Mouse (Mus musculus) intestine, embryonic 16.5 days (tissue): ENCODE results near the gene Saxo1. TPM values are rescaled to one million over a fixed set of nuclear protein-coding genes. Genes with fewer than 3 reads are reported as not detected.

ENCODE experiments used
- ATAC-seq: fragments of 200-750 bp; cut with Nextera tagmentation; 2 replicates; pipeline ENCODE4 v1.8.0; 2017; ENCODE audit warnings: moderate TSS enrichment, moderate library complexity
- H3K27ac ChIP-seq: fragments of 300-500 bp; sonication (generic); 2 replicates; pipeline ENCODE4 v1.5.1; 2014; ENCODE audit warnings: mild to moderate bottlenecking, low read length
- H3K27me3 ChIP-seq: fragments of 300-500 bp; sonication (generic); replicated peaks from 2 replicates; pipeline ENCODE4 v1.6.1; 2014; ENCODE audit warnings: low read length, control low read depth, mixed read lengths; ENCODE audit not compliant: control insufficient read depth, insufficient read depth
- H3K36me3 ChIP-seq: fragments of 300-500 bp; sonication (generic); 2 replicates; pipeline ENCODE4 v1.6.1; 2014; ENCODE audit warnings: low read length, control low read depth; ENCODE audit not compliant: control insufficient read depth, insufficient read depth
- H3K4me1 ChIP-seq: fragments of 300-500 bp; sonication (generic); 2 replicates; pipeline ENCODE4 v1.6.1; 2014; ENCODE audit warnings: low read length, control low read depth, mixed read lengths; ENCODE audit not compliant: control insufficient read depth, insufficient read depth
- H3K4me2 ChIP-seq: fragments of 300-500 bp; sonication (generic); 2 replicates; pipeline ENCODE4 v1.6.1; 2014; ENCODE audit warnings: low read depth, low read length, control low read depth
- H3K4me3 ChIP-seq: fragments of 300-500 bp; sonication (generic); 2 replicates; pipeline ENCODE4 v1.5.1; 2014; ENCODE audit warnings: mild to moderate bottlenecking, low read length
- H3K9ac ChIP-seq: fragments of 300-500 bp; sonication (generic); 2 replicates; pipeline ENCODE4 v1.6.1; 2014; ENCODE audit warnings: low read depth, low read length
- H3K9me3 ChIP-seq: fragments of 300-500 bp; sonication (generic); 2 replicates; pipeline ENCODE4 v1.6.1; 2016; ENCODE audit warnings: low read length, control low read depth; ENCODE audit not compliant: control insufficient read depth
- WGBS: fragments of 180-500 bp; shearing (Covaris S2); extraction: QIAGEN DNeasy Blood & Tissue Kit; methylation state at CpG from one replicate; pipeline ENCODE4 v1.1.7; 2014; 5-methylcytosine and 5-hydroxymethylcytosine counted together
- polyA plus RNA-seq: library from polyadenylated mRNA; unstranded; fragments of >200 nt; fragmentation: Nextera tagmentation; extraction: Ambion mirVana; gene quantifications from 2 replicates; pipeline ENCODE4 v1.2.1, GENCODE M21; 2015

Gene Saxo1
- polyA plus RNA-seq, 1 experiment from 2014 or later, result not detected

DNA sequence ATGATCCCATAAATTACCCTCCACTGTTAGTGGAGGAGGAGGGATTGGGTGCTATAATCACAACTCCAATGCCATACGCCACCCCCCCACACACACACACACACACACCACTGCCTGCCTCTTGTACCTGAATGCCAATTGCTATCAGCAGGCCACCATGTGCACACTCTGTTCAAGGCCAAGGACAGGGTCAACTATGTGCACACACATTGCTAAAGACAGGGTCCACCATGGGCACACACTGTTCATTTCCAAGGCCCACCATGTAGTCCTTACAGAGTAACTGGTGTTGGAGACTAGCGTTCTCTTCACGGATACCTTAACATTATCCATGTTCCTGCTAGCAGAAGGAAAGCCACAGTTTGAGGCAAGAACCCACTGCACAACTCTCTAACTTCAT, 2.9 kb upstream of the Saxo1 start:
- no peaks in the 10 kb centered on the region for H3K9me3 ChIP-seq
- no peak overlapping the region for H3K9ac ChIP-seq
- ATAC-seq, result no peak
- no peaks in the 10 kb centered on the region for H3K36me3 ChIP-seq
- no peak overlapping the region for H3K27ac ChIP-seq
- no peaks in the 10 kb centered on the region for H3K27me3 ChIP-seq
- H3K4me3 ChIP-seq, result no peak overlapping the region
- H3K4me2 ChIP-seq, result no peak overlapping the region
- WGBS, result 96% methylated on average over 3 of the region's 3 CpGs
- no peaks in the 10 kb centered on the region for H3K4me1 ChIP-seq

DNA sequence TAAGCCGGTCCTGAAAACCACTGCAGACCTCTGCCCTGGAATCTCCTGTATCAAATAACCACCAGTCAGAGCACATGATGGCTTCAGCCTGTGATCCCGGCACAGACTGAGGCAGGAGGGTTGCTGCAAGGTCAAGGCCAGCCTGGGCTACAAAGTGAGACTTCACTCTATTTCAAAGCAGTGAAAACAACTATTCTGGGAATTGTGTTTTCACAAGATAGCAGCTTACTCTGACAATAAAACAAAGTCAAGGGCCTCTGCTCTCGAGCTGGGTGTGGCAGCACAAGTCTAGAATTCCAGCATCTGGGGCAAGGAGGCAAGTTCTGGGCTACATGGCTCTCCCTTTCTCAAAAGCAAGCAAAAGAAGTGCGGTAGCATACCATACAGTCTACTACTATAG, 878 bp upstream of the Saxo1 start:
- Histone ChIP-seq H3K4me3 (no peak overlapping the region), H3K4me1 (no peaks in the 10 kb centered on the region), H3K9me3 (no peaks in the 10 kb centered on the region), H3K36me3 (no peaks in the 10 kb centered on the region), H3K27ac (no peak overlapping the region), H3K9ac (no peak overlapping the region), H3K4me2 (no peak overlapping the region), H3K27me3 (no peaks in the 10 kb centered on the region)
- ATAC-seq, result no peak
- 68% methylated on average over 4 of the region's 4 CpGs for WGBS

DNA sequence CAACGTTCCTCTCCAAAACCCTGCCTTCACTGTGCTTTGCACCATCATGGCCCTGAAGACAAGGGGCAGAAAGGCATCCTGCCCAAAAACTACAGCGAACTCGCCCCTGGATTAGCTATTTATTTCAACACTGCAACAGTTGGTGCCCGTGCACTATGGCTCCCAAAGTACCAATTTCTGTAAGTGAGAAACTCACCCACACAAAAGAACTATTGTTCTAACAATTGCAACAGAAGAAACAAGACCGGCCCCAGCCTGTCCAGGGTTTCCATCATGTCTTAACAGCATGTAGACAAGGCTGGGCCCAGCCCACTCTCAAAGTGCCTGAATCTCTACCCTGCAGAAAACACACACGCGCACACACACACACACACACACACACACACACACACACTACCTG, 757 bp downstream of the Saxo1 start:
- no peak overlapping the region for H3K4me3 ChIP-seq
- H3K27me3 ChIP-seq, result no peaks in the 10 kb centered on the region
- H3K36me3 ChIP-seq, result no peaks in the 10 kb centered on the region
- H3K9me3 ChIP-seq, result no peaks in the 10 kb centered on the region
- ATAC-seq, result no peak
- no peak overlapping the region for H3K4me2 ChIP-seq
- WGBS, result 76% methylated on average over 7 of the region's 7 CpGs
- no peak overlapping the region for H3K27ac ChIP-seq
- H3K9ac ChIP-seq, result no peak overlapping the region
- H3K4me1 ChIP-seq, result no peaks in the 10 kb centered on the region

DNA sequence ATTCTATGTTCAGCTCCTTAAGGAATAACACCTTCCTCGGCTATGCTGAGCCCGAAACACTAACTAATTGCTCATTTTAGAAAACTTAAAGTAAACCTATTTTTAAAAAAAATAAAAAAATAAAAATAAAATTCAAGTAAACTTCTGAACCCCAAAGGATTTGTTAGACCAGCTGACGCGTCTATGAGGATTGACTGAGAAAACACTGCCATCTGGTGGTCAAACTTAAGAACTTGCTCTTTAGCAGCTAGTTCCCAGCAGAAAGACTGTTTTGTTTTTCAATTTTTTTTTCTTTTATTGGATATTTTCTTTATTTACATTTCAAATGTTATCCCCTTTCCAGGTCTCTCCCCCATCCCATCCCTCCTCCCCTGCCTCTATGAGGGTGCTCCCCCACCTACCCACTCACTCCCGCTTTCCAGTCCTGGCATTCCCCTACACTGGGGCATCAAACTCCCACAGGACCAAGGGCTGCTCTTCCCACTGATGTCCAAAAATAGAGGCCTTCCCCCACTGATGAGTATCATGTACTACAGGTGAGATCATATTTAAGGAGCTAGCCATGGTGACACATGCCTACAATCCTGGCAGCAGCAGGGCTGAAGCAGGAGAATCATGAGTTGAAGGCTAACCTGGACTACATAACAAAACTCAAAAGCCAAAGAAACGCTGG, 3.0 kb downstream of the Saxo1 start:
- ATAC-seq, result 0 out of 2 replicates have a peak, but pooled peaks have one; percentile 31
- H3K9me3 ChIP-seq, result no peaks in the 10 kb centered on the region
- WGBS, result 25% methylated on average over 6 of the region's 6 CpGs
- no peak overlapping the region for H3K4me3 ChIP-seq
- no peak overlapping the region for H3K9ac ChIP-seq
- H3K27me3 ChIP-seq, result no peaks in the 10 kb centered on the region
- no peak overlapping the region for H3K4me2 ChIP-seq
- H3K27ac ChIP-seq, result no peak overlapping the region
- no peaks in the 10 kb centered on the region for H3K4me1 ChIP-seq
- H3K36me3 ChIP-seq, result no peaks in the 10 kb centered on the region

DNA sequence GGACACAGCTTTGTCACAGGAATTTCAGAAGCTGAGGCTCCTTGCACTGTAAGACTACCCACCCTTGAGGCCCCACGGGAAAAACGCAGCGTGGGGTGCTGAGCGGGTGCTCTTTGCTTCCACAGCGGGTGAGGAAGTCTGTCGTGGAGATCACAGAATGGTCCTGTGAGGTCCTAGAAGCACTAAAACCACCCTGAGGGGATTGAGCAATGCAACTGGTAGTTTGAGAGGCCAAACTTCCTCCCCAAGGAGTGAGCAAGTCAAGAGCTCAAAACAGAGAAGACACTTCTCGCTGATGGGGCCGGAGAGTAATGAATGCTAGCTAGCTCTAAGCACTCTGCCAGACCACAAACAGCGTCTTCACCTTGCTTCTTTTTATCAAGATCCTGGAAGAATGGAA, 9.8 kb downstream of the Saxo1 start:
- H3K9ac ChIP-seq, result no peak overlapping the region
- ATAC-seq, result no peak
- no peak overlapping the region for H3K4me3 ChIP-seq
- WGBS, result 80% methylated on average over 9 of the region's 9 CpGs
- H3K4me2 ChIP-seq, result no peak overlapping the region
- no peaks in the 10 kb centered on the region for H3K27me3 ChIP-seq
- no peaks in the 10 kb centered on the region for H3K9me3 ChIP-seq
- no peaks in the 10 kb centered on the region for H3K36me3 ChIP-seq
- H3K4me1 ChIP-seq, result no peaks in the 10 kb centered on the region
- H3K27ac ChIP-seq, result no peak overlapping the region

GRCm38 (mm10) chr4:86545615-86546014, 12.5 kb downstream of the Saxo1 start:
- H3K4me1 ChIP-seq, result no peaks in the 10 kb centered on the region
- H3K27ac ChIP-seq, result no peak overlapping the region
- WGBS, result 48% methylated on average over 5 of the region's 5 CpGs
- H3K4me3 ChIP-seq, result no peak overlapping the region
- no peaks in the 10 kb centered on the region for H3K36me3 ChIP-seq
- no peak for ATAC-seq
- no peak overlapping the region for H3K9ac ChIP-seq
- no peak overlapping the region for H3K4me2 ChIP-seq
- H3K27me3 ChIP-seq, result no peaks in the 10 kb centered on the region
- no peaks in the 10 kb centered on the region for H3K9me3 ChIP-seq

DNA sequence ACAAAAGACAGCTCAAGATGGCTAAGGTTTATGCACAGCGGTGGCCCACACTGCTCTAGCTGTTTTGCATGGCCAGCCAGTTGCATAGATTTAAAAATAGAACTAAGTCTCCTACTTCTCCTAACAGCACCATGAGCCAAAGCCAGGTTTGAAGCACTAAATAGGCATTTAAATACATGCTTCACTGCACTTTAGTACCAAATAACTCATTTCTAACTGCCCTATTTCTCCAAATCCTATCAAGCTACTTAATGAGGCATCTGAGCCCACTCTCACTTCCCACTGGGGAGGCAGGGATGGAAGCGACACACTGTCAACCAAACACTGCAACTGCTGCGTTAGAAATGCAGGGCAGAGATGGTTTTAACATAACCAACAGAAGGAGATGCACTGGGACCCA, 14.1 kb downstream of the Saxo1 start:
- Histone ChIP-seq H3K4me3 (no peak overlapping the region), H3K27ac (no peak overlapping the region), H3K4me2 (no peak overlapping the region), H3K9me3 (no peaks in the 10 kb centered on the region), H3K4me1 (no peaks in the 10 kb centered on the region), H3K36me3 (no peaks in the 10 kb centered on the region), H3K9ac (no peak overlapping the region), H3K27me3 (no peaks in the 10 kb centered on the region)
- 82% methylated on average over 3 of the region's 3 CpGs for WGBS
- ATAC-seq, result no peak

- Histone ChIP-seq H3K9me3 (no peaks in the 10 kb centered on the region), H3K36me3 (no peaks in the 10 kb centered on the region), H3K27me3 (no peaks in the 10 kb centered on the region), H3K4me3 (no peak overlapping the region), H3K4me1 (no peaks in the 10 kb centered on the region), H3K4me2 (no peak overlapping the region), H3K9ac (no peak overlapping the region), H3K27ac (no peak overlapping the region)
- ATAC-seq, result no peak
- 75% methylated on average over 1 of the region's 1 CpGs for WGBS
These were observed 16.6 kb downstream of the Saxo1 start for GRCm38 (mm10) chr4:86541573-86541972.

GRCm38 (mm10) chr4:86538936-86539335, 19.2 kb downstream of the Saxo1 start:
- Histone ChIP-seq H3K4me3 (no peak overlapping the region), H3K9ac (no peak overlapping the region), H3K4me2 (no peak overlapping the region), H3K27me3 (no peaks in the 10 kb centered on the region), H3K9me3 (no peaks in the 10 kb centered on the region), H3K27ac (no peak overlapping the region), H3K36me3 (no peaks in the 10 kb centered on the region), H3K4me1 (no peaks in the 10 kb centered on the region)
- no peak for ATAC-seq
- 91% methylated on average over 5 of the region's 5 CpGs for WGBS

DNA sequence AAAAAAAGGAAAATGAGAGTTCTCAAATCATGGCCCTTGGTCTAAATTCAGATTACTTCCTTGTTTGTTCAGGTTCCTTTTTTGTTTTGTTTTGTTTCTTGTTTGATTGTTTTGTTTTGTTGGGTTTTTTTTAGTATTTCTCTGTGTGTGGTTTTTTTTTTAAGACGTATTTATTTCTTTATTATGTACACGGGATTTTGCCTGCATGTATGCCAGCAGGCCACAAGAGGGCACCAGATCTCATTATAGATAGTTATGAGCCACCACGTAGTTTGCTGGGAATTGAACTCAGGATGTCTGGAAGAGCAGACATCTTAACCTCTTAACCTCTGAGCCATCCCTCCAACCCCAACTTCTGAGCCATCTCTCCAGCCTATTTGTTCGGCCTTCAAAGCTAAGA, 20.2 kb downstream of the Saxo1 start:
- Histone ChIP-seq H3K27ac (no peak overlapping the region), H3K9me3 (no peaks in the 10 kb centered on the region), H3K4me1 (no peaks in the 10 kb centered on the region), H3K27me3 (no peaks in the 10 kb centered on the region), H3K4me3 (no peak overlapping the region), H3K36me3 (no peaks in the 10 kb centered on the region), H3K4me2 (no peak overlapping the region), H3K9ac (no peak overlapping the region)
- ATAC-seq, result no peak
- 49% methylated on average over 4 of the region's 4 CpGs for WGBS
